Comparison of ENCODE assay signal across 13 mouse cellular contexts in genomic region chr11:98512881-98513280, GRCm38 (mm10). TPM values are rescaled to one million over a fixed set of nuclear protein-coding genes. Genes with fewer than 3 reads are reported as not detected.
"Had no signal": no experiment of that assay in that cellular context is flagged by ENCODE, and none has a peak within 500 bp of the region (broad histone marks: within the 10 kb centered on the region; RNA-seq: fewer than 3 reads in every experiment).

No protein-coding gene starts in this region.

- H3K9ac ChIP-seq: limb, embryonic 15.5 days; liver, embryonic 12.5 days; lung, embryonic 14.5 days; midbrain, embryonic 12.5 days; neural tube, embryonic 12.5 days had no signal

- ATAC-seq: liver, embryonic 12.5 days had no signal

- H3K27me3 ChIP-seq: limb, embryonic 15.5 days; liver, embryonic 12.5 days; midbrain, embryonic 12.5 days; neural tube, embryonic 12.5 days had no signal

- H3K9me3 ChIP-seq: limb, embryonic 15.5 days; liver, embryonic 12.5 days; midbrain, embryonic 12.5 days; neural tube, embryonic 12.5 days had no signal

- DNase-seq: kidney, adult 18-20 months; kidney, postnatal 14 days; lung, embryonic 14.5 days; lung, postnatal 14 days; right cerebral cortex, postnatal 4 days; spleen, adult 18-20 months had no signal

- H3K36me3 ChIP-seq: limb, embryonic 15.5 days; liver, embryonic 12.5 days; midbrain, embryonic 12.5 days; neural tube, embryonic 12.5 days had no signal

- H3K27ac ChIP-seq: left cerebral cortex, adult 2 months; limb, embryonic 15.5 days; liver, embryonic 12.5 days; neural tube, embryonic 12.5 days had no signal

- H3K4me2 ChIP-seq: limb, embryonic 15.5 days; liver, embryonic 12.5 days; lung, embryonic 14.5 days; midbrain, embryonic 12.5 days; neural tube, embryonic 12.5 days had no signal

- H3K4me3 ChIP-seq: left cerebral cortex, adult 2 months; limb, embryonic 15.5 days; liver, embryonic 12.5 days; midbrain, embryonic 12.5 days; neural tube, embryonic 12.5 days had no signal

- H3K4me1 ChIP-seq: limb, embryonic 15.5 days; liver, embryonic 12.5 days; neural tube, embryonic 12.5 days had no signal

RNA-seq across cellular contexts. Expression of gene Ikzf3, which starts 33.0 kb away (rescaled TPM):
- polyA plus RNA-seq: limb, embryonic 11.5 days had no signal

RNA-seq across cellular contexts. Expression of gene Zpbp2, which starts 38.0 kb away (rescaled TPM):
- polyA plus RNA-seq: neural tube, embryonic 12.5 days; stomach, embryonic 14.5 days had no signal
